Mouse (Mus musculus): ENCODE results near the gene Tatdn3.

- TF ChIP-seq CTCF (IDR thresholded peaks at IDR 0.05; ENCODE audit: control insufficient read depth, insufficient read depth, low read length) (no peak), POLR2A (IDR thresholded peaks at IDR 0.05; ENCODE audit: borderline replicate concordance, control insufficient read depth, low read depth, low read length) (no peak)
These were observed 37.1 kb upstream of the Tatdn3 start for GRCm38 (mm10) chr1:191099772-191100291.

All from bone marrow, adult 2 months (tissue).